Mouse (Mus musculus) embryo, embryonic 11 days (tissue): ENCODE results near the gene Anks3.

ENCODE experiments used
- DNase-seq: peaks from one replicate; pipeline ENCODE4 v3.0.0-alpha.2; 2015

The Anks3 gene

GRCm38 (mm10) chr16:4894201-4894908, 69.7 kb downstream of the Anks3 start:
- DNase-seq: no peak

GRCm38 (mm10) chr16:4892171-4892570, 71.8 kb downstream of the Anks3 start:
- no peak for DNase-seq
